Mouse (Mus musculus): ENCODE results near the gene Smim20.

DNA sequence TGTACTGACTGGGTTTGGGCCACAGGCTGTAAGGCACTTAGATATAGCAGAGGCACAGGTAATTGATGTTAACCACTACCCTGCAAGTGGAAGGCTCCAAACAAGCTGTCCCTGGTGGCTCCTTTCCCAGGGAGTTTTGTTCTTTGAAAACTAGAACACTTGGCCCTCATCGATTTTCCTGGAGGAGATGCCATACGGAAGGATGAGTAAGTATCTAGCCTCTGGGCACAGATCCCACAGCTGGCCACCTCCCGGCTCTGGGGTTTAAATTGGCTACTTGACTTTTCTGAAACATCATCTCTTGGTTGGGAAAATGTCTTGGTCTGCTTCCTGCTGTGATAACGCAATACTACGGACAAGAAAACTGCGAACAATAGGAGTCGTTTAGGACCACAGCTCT, 28.1 kb upstream of the Smim20 start:
- TF ChIP-seq CTCF (IDR thresholded peaks at IDR 0.05; ENCODE audit: control insufficient read depth, insufficient read depth, low read length) (no peak), POLR2A (IDR thresholded peaks at IDR 0.05; ENCODE audit: borderline replicate concordance, control insufficient read depth, low read depth, low read length) (no peak)

All from bone marrow, adult 2 months (tissue).